Mouse (Mus musculus) liver, adult (tissue): ENCODE data around the gene Diaph2.

Experiments used
- GATA4 ChIP-seq: IDR thresholded peaks from 2 replicates; pipeline ENCODE4 v1.6.1; 2014; ENCODE audit warnings: mild to moderate bottlenecking, low read length; ENCODE audit not compliant: insufficient replicate concordance

The Diaph2 gene

DNA sequence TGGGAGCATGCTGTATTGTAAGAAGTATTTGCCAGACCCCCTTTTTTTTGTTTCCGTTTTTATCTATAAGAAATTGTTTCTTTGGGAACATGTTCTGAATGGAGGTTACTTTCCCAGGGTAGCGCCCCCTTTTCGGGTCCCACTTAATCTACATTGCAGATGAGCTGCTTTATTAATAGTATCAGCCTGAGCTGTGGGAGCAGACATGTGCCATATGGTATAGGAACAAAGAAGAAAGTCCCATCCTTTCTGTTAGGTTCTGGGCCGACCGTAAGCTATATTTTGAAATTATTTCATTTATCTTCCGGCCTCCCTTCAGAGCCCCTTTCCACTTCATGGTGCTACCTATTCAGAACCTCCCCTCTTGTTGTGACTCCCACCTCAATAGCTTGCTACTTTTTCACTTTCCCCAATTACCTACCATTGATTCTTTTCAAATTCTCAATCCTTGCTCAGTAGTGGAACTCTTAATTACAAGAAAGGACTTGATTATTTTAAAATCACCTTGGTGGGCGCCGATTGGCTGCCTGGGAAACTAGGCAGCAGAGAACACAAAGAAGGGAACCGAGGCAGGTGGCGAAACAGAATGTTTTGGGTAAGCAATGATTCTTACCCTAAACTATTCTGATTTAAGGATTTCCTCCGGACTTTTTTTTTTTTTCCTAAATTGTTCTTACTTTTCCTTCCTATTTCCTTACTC lies 24.2 kb downstream of the Diaph2 start:
- no peak for TF ChIP-seq GATA4

DNA sequence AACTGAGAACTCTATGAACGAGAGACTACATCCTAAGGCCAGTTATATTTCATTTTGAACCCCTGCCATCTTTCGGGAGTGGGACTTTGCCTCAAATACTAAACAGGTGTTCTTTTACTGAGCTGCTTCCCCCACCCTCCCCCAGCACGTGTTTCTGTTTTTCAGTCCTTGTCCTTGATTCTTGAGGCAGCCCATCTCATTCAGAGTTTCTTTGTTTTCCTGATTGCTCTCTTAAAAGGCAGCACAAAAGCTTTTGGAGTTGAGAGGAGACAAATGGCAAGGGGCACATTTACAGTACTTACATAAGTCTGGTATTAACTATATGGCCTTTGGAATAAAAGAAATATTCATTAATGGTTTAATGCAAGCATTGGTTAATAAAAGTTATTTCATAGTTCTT lies 24.9 kb downstream of the Diaph2 start:
- no peak for TF ChIP-seq GATA4

DNA sequence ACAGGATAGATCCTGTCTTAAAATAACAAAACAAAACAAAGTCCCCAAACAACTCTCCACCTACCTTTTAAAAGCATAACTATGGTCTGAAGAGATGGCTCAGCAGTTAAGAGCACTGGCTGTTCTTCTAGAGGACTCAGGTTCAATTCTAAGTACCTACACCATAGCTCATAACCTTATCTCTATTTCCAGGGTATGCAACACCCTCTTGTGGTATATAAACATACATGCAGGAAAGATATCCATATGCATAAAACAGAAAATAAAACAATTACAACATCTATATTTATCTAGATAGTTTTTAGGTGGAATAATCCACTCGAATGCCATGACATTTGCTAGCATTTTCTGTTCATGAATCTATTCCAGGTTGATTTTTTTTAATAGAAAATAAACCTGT lies 27.2 kb downstream of the Diaph2 start:
- TF ChIP-seq GATA4, result no peak

DNA sequence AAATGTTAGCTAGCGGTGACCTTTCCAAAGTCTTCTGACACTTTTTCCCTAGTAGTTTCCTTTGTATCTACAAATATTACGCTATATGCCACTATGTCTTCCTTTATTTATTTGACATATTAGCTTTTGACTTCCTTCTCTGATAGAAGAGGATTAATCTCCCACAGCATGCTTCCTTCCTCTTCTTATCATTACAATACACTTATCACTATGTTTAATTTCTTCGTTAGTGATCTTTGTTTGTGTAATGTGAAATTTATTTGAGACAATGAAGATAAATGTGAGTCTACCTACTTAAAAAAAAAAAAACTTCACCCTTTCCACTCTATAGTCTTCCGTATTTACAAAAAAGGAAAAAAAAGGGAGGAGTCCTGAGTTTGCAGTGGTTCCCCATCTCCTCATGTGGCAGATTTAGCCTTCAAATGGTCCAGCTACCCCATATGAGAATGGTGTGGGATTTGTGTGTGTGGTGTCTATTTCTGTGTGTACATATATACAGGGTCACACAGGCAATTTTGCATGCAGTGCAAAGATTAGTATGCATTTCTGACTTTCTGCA lies 27.9 kb downstream of the Diaph2 start:
- TF ChIP-seq GATA4, result no peak

GRCm38 (mm10) chrX:129781844-129782243 lies 32.3 kb downstream of the Diaph2 start:
- no peak for TF ChIP-seq GATA4

DNA sequence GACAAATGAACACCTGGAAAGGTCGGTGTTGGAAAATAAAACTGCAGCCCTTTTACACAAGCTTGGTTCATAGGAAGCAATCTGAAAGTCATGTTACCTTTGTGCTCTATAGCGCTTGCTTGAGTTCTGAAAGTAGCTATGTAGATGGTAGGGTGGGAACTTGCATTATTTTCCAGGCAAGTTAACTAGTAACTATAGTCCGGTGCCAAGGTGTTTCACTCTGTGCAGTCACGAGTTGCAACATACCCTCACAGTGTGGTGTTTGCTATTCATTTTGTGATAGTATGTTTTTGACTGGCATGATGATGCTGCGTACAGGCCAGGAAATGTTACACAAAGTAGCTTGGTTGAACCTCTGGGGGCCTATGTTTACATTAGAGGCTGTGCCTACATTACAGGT lies 34.5 kb downstream of the Diaph2 start:
- no peak for TF ChIP-seq GATA4

DNA sequence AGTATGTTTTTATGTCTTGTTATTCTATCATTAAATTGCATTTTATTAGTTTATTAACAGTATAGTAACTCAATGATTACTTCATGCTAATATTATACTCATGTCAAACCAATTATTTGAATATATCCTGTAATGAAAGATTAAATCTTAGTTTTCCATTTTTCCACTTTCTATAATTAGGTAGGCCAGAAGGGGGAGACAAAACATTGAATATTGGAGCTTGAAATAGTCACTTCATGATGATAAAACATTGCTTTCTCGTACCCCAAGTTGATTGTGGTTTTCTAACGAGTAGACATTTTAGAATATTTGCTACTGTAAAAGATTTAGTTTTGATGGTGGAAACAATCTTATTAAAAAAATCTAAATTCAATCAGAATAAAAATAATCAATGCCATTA lies 82.4 kb downstream of the Diaph2 start:
- no peak for TF ChIP-seq GATA4

- no peak for TF ChIP-seq GATA4
Observed at GRCm38 (mm10) chrX:129833887-129834286, 84.3 kb downstream of the Diaph2 start.

DNA sequence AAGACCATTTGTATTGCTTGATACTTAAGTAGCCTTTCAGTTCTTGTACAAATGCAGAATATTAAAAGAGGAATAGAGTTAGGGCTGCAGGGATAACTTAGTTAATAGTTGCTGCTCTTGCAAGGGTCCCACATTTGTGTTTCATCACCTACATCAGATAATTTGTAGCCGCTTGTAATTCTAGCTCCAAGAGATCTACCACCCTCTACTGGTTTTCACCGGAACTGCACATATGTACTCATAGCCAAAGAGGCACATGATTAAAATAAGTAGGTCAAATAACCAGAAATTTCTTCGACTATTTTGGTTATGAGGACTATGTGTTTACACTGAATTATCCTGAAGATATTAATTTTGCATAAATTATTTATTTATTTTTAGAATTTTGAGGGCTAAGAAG lies 134.9 kb downstream of the Diaph2 start:
- no peak for TF ChIP-seq GATA4

DNA sequence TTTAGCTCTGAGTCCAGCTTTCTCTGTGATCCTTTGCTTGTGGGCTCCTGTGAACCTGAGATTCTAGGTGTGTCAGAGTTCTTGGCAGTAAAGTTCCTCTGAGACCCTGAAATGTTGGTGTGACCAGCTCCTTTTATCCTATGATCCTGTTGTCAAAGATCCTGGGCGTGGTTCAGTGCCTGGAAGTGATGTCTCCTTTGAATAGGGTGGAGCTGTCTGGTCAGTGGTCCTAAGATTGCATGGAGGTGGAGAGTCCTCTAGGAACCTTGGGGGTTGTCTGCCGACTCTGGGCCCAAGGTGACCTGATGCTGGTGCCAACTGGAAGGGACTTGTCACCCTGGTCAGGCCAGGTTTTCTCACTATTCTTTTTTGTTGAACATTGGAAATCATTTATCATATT lies 176.3 kb downstream of the Diaph2 start:
- no peak for TF ChIP-seq GATA4

- no peak for TF ChIP-seq GATA4
Observed at GRCm38 (mm10) chrX:129974816-129975215, 225.3 kb downstream of the Diaph2 start.

DNA sequence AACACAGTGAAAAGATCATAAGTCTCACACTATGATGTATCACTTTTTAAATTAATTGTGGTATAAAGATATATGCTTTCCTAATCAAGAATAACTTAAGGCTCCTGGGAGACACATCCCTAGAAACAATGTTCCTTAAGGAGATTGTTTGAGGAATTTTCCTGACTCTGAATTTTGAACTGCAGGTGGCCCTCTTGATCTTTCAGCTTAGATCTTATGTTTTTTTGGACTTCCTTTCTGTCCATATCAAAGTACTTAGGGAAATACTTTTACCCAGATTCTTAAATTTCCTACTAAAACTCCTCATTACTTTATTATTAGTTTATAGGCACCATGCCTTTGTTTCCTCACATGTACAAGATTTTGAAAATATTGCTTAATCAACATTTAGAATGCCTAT lies 258.7 kb downstream of the Diaph2 start:
- no peak for TF ChIP-seq GATA4

DNA sequence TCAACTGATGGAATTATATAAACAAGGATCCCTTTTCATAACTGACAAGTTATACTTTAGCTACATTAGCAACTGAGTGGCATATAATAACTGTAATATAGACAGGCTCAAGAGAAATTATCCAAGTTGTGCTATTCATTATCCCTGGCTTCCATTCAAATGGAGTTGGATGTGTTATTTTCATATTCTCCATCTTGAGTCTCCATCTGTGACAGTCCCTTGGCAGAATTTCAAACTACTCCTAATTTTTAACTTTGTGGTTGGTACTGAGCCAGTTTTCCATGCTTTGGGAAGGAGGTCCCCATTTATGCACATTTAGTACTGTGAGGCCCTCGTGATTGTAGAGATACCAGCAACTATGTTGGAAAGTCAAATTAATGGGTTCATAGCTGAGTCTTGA lies 270.2 kb downstream of the Diaph2 start:
- TF ChIP-seq GATA4, result no peak

GRCm38 (mm10) chrX:130044525-130044924 lies 295.0 kb downstream of the Diaph2 start:
- no peak for TF ChIP-seq GATA4

DNA sequence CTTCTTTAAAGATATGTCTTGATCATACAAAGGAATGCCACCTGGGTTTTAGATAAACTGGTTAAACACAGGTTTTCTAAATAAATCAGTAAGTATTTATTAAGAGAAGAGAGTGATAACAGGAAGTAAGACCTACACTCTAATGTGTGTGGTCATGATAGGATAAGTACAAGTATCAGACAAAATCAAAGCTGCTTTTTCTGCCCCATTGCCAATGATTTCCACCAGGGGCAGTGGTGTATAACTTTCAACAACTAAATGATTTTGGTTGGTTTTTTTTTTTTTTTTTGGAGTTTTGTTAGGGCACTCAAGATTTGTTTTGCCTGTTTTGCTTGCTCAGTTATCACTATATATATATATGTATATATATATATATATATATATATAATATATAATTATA lies 399.7 kb downstream of the Diaph2 start:
- TF ChIP-seq GATA4, result no peak

DNA sequence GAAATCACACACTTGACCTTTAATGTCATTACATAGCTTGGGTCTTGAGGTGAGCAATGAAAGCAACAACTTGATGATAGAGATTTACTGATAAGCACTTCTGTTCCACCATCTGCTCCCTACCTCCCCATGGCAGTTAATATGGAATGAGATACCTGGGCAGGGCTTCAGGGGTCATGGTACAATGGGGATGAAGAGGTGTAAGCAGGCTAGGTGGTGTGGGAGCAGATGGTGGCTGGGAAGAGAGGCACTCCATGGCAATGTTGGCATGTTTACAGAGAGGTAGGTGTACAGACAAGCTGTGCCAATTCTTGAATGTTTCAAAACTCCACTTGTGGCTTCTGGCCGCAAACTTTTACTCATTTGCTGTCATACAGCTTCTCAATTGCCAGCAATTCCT lies 402.6 kb downstream of the Diaph2 start:
- no peak for TF ChIP-seq GATA4

DNA sequence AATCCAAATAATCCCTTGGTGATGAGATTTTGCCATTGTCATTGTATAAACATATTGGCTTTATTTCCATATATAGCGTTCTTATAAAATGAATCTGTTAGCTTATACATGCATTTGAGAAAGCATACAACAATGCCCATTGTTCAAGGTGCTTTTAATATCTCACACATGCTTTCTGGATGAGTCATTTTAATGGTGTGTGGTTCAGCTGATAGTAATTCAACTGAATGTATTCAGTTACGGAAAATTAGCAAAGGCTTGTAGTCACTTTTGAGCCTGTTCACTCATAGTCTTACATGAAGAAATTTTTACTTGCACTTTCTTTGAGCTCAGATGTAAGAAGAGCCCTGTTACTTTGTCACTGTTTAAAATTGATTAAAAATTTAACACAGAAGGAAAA lies 423.6 kb downstream of the Diaph2 start:
- no peak for TF ChIP-seq GATA4
